Mouse (Mus musculus): Measurements from ENCODE around the gene Ankar.

- no peak for TF ChIP-seq CTCF (conservative IDR thresholded peaks at IDR 0.05; ENCODE audit: insufficient read depth, insufficient read length, low read depth, low read length)
- no peak for TF ChIP-seq POLR2A (IDR thresholded peaks at IDR 0.05; ENCODE audit: low read depth, low read length)
Observed at GRCm38 (mm10) chr1:72596231-72596630, 104.1 kb downstream of the Ankar start.
